Mouse (Mus musculus): Measurements from ENCODE around the gene Prpf6. TPM values are rescaled to one million over a fixed set of nuclear protein-coding genes. Genes with fewer than 3 reads are reported as not detected.

Gene Prpf6
- polyA plus RNA-seq, 1 experiment from 2014 or later: 79.3 TPM

DNA sequence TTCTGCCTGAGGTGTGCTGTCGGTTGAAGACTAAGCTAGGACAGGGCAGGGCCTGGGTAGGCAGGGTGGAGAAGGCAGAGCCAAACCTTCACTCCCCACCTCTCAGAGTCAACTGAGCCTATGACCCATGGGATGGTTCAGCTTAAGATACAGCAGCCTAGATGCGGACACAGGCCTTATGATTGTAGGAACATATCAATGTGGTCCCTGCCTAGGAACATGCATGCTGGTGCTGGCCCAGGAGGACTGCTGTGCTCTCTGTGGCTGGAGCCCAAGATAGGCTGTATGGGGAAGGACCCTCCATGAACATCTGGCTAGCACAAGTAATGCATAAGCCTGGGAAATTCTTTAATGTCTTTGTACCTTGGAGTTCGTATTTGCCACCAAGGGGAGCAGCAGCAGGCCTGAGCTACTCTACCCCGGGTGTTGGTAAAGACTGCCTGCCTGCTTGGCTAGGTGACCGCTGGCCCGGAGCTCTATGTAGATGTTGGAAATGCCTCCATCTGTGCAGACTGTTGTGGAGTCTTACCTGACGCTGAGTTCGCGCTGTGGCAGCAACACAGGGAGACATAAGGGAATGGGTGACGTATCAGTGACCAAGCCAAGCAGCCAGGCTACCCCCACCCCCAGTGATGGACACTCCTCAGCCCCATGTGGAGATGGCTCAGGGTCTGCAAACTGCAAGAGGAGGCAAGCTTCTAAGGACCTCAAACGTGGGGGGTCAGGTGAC lies 19.6 kb upstream of the Prpf6 start:
- Histone ChIP-seq H3K4me2 (no peak overlapping the region), H3K27me3 (no peaks in the 10 kb centered on the region), H3K9ac (replicated peaks) (no peak overlapping the region), H3K4me3 (replicated peaks) (no peak overlapping the region), H3K9me3 (no peaks in the 10 kb centered on the region), H3K36me3 (peaks cover 20% of the 10 kb centered on the region), H3K27ac (no peak overlapping the region), H3K4me1 (replicated peaks) (no peaks in the 10 kb centered on the region)
- WGBS: 89% methylated on average over 11 of the region's 11 CpGs
- ATAC-seq (ENCODE audit: insufficient number of reproducible peaks, insufficient read depth, low FRiP score, low TSS enrichment, low read depth): no peak

DNA sequence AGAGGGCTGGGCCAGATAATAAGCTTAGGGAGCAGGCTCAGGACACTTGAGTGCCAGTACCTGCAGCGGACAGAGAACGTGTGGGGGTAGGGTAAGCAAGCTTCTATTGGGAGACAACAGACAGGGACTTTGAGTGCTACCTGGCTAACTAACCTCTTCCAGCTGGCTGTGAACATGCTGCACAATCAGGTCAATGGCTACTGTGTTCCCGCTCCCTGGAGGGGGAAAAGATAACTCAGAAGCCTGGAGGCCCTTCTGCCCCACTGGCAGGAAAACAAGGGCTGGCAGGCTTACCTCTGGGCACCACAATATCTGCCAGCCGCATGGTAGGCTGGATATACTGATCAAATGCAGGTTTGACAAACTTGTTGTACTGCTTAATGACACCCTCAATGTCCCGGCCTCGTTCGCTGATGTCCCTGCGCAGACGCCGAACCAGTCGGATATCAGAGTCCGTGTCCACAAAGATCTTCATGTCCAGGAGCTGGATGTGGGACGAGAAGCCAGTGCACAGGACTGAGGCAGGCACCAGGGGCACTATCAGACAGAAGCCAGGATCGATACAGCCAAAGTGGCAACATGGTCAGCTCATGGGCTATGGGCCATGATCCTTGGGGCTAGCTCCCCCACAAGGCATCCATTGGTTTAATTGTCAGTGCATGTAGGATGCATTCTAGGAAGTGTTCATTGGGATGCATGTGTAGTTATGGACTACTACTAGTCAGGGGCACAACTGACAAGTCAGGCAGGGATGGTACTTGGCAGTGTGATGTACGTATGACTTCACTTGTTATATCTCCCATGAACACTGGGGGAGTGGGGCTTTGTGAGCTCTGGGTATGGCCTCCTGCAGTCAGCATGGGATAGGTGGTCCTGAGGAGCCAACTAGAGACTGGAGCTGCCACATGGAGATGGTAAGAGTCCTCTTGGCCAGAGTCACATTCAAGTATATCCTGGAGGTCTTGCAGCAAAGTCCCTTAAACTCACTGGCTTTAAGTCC lies 18.4 kb upstream of the Prpf6 start:
- Histone ChIP-seq H3K9me3 (no peaks in the 10 kb centered on the region), H3K4me1 (replicated peaks) (no peaks in the 10 kb centered on the region), H3K4me3 (replicated peaks) (no peak overlapping the region), H3K9ac (replicated peaks) (no peak overlapping the region), H3K36me3 (peaks cover 20% of the 10 kb centered on the region), H3K27me3 (no peaks in the 10 kb centered on the region), H3K27ac (no peak overlapping the region), H3K4me2 (no peak overlapping the region)
- ATAC-seq (ENCODE audit: insufficient number of reproducible peaks, insufficient read depth, low FRiP score, low TSS enrichment, low read depth): no peak
- WGBS: 91% methylated on average over 15 of the region's 15 CpGs

DNA sequence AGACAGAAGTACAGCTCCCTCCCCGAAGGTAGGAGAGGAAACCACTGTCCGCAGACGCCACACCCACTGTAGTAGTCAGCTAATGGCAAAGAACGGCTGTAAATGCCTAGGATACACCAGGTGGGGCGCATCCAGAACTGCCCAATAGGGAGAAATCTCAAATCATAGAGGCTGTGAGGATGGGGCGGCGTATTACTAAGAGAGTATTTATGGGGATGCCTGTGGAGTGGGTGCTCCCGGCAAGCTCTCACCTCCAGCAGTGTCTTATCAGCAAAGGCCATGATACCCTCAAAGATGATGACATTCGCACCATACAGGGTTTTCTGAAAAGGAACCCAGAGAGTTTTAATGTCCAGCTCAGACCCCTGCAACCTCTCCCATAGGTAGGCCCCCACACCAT lies 17.7 kb upstream of the Prpf6 start:
- peaks cover 20% of the 10 kb centered on the region for H3K36me3 ChIP-seq
- H3K4me1 ChIP-seq (replicated peaks): no peaks in the 10 kb centered on the region
- ATAC-seq (ENCODE audit: insufficient number of reproducible peaks, insufficient read depth, low FRiP score, low TSS enrichment, low read depth): no peak
- no peak overlapping the region for H3K9ac ChIP-seq (replicated peaks)
- H3K4me2 ChIP-seq: no peak overlapping the region
- 90% methylated on average over 9 of the region's 9 CpGs for WGBS
- no peaks in the 10 kb centered on the region for H3K9me3 ChIP-seq
- H3K4me3 ChIP-seq (replicated peaks): no peak overlapping the region
- H3K27ac ChIP-seq: no peak overlapping the region
- no peaks in the 10 kb centered on the region for H3K27me3 ChIP-seq

DNA sequence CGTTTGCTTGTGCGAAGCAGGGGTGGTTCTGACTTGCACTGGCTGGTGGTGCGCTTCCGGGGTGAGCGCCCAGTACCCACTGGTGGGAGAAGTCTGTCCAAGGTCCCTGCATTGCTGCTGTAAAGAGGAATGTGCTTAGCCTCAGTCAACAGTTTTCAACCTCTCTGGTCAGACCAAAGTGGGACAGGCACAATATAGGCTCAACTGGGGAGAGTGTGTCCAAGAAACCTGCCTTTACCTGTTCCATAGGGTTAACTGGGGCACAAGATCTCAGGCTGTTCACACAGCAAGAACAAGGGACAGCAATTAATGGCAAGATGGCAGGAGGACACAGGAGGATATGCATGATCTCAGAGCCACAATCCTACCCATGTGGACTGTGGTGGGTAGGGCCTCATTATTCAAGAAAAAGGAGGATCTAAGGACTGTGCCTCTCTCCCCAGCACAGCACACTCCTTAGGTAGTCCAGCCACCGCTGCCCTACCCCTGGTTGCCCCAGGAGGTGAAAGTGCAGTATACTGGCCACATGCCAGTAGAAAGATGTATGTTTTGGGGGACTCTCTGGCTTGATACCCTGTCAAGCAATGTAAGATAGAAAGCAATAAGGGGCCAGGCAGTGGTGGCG lies 16.6 kb upstream of the Prpf6 start:
- Histone ChIP-seq H3K4me2 (no peak overlapping the region), H3K4me1 (replicated peaks) (no peaks in the 10 kb centered on the region), H3K9ac (replicated peaks) (no peak overlapping the region), H3K27me3 (no peaks in the 10 kb centered on the region), H3K36me3 (peaks cover 20% of the 10 kb centered on the region), H3K27ac (no peak overlapping the region), H3K9me3 (no peaks in the 10 kb centered on the region), H3K4me3 (replicated peaks) (no peak overlapping the region)
- 89% methylated on average over 7 of the region's 7 CpGs for WGBS
- ATAC-seq (ENCODE audit: insufficient number of reproducible peaks, insufficient read depth, low FRiP score, low TSS enrichment, low read depth): no peak

DNA sequence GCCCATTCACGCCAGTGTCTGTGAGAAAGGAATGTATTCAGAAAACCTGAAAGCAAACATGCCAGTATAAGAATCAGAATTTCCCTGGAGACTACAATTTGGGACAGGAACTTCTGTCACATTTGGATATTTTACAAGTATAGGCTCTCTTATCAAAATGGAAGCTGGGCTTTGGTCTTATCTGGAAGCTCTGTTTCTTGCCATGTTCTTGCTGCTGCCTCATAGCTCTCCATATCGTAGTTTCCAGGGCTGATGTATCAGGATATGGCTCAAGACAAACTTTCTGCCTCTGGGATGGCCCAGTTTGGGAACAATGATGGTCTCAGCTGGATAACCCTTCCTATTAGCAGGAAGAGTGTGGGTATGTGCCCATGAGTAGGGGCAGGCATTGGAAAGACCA lies 15.1 kb upstream of the Prpf6 start:
- no peak for ATAC-seq (ENCODE audit: insufficient number of reproducible peaks, insufficient read depth, low FRiP score, low TSS enrichment, low read depth)
- Histone ChIP-seq H3K27me3 (no peaks in the 10 kb centered on the region), H3K4me2 (no peak overlapping the region), H3K36me3 (peaks cover 20% of the 10 kb centered on the region), H3K4me1 (replicated peaks) (peaks cover 8% of the 10 kb centered on the region), H3K4me3 (replicated peaks) (no peak overlapping the region), H3K9ac (replicated peaks) (no peak overlapping the region), H3K9me3 (no peaks in the 10 kb centered on the region), H3K27ac (no peak overlapping the region)
- WGBS: 90% methylated on average over 2 of the region's 2 CpGs

DNA sequence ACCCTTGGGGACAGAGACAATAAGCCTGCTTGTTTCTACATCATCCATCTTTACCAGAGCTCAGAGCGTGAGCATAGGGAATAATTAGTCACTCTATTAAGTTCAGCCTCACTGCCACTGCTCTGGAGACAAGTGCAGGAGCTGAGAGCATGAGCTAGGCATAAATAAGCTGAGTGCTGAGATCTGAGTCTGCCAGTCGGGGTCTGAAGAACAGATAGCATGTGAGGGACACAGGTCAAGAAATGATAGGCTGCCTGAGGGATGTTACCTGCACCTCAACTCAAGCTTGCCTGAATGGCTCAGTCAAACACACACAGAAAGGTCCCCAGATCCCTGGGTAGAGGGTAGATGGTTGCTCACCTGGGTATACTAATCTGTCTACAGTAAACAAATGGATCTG lies 14.5 kb upstream of the Prpf6 start:
- Histone ChIP-seq H3K9ac (replicated peaks) (no peak overlapping the region), H3K36me3 (peaks cover 18% of the 10 kb centered on the region), H3K4me3 (replicated peaks) (no peak overlapping the region), H3K4me1 (replicated peaks) (peaks cover 8% of the 10 kb centered on the region), H3K27ac (no peak overlapping the region), H3K27me3 (no peaks in the 10 kb centered on the region), H3K4me2 (no peak overlapping the region), H3K9me3 (no peaks in the 10 kb centered on the region)
- 68% methylated on average over 2 of the region's 2 CpGs for WGBS
- no peak for ATAC-seq (ENCODE audit: insufficient number of reproducible peaks, insufficient read depth, low FRiP score, low TSS enrichment, low read depth)

DNA sequence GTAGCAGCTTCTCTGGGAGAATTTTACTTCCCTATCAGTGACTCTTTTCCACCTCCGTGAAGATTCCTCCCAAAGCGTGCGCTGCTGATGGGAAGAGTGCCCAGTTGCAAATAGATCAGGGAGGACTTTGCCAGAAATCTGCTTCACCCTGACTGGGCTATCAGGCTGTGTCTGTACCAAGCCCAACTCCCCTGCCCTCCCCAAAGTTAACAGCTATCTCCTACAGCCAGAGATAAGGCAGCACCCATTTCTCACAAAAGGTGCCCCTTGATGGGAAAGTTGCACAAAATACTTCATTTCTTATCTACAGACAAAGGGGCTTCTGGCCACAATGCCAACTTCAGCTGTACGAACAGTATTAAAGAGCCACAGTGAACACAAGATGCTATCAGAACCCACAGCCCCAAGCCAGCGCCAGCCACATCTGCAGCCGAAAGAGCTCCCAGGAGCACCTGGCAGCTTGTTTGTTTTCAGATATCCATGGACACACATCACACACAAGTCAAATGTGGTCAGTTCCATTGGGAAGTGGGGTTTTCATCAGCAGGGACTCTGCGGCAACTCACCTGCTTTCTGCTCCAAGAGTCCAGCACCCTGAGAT lies 13.6 kb upstream of the Prpf6 start:
- H3K27ac ChIP-seq: no peak overlapping the region
- H3K9ac ChIP-seq (replicated peaks): no peak overlapping the region
- no peak for ATAC-seq (ENCODE audit: insufficient number of reproducible peaks, insufficient read depth, low FRiP score, low TSS enrichment, low read depth)
- no peak overlapping the region for H3K4me2 ChIP-seq
- no peak overlapping the region for H3K4me3 ChIP-seq (replicated peaks)
- no peaks in the 10 kb centered on the region for H3K27me3 ChIP-seq
- H3K36me3 ChIP-seq: peaks cover 12% of the 10 kb centered on the region
- H3K4me1 ChIP-seq (replicated peaks): peaks cover 8% of the 10 kb centered on the region
- H3K9me3 ChIP-seq: no peaks in the 10 kb centered on the region
- 87% methylated on average over 7 of the region's 7 CpGs for WGBS

DNA sequence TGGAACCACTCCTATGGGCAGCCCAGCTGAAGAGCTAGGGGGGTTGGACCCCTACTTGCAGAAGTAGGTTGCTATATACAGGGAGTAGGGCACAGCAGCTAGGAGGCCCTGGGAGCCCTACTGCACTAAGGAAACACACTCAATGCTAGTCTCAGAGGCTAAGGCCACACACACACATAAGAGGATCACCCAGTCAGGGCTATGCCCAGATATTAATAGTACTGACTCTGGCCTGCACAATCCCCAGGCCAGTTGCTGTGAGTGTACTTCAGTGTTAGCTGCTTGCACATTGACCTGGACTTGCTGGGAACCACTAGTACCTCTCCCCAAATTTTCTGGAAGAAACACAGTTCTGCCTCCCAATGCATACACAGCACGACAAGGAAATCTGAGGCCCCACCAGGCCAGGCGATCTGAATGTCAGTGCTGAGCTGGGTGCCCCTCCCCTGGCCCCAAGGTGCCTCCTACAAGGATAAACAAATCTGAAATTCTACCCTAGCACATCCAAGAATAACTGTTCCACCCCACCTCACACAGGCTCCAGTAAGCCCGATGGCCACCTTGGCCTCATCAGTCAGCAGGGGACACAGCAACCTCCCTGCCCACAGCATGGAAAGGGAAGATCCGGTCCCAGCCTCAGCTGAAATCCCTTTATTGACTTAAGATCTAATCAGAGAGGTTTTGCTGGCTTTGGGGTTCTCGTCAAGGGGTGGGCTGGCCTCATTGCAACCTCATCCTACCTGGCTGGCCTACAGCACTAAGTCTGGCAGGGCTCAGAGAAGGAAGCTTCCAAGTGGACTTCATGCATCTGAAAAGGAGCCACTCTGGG lies 12.7 kb upstream of the Prpf6 start:
- 66% methylated on average over 5 of the region's 5 CpGs for WGBS
- H3K4me2 ChIP-seq: no peak overlapping the region
- no peaks in the 10 kb centered on the region for H3K9me3 ChIP-seq
- H3K27ac ChIP-seq: no peak overlapping the region
- H3K27me3 ChIP-seq: no peaks in the 10 kb centered on the region
- no peak overlapping the region for H3K4me3 ChIP-seq (replicated peaks)
- H3K36me3 ChIP-seq: peaks cover 16% of the 10 kb centered on the region
- no peak for ATAC-seq (ENCODE audit: insufficient number of reproducible peaks, insufficient read depth, low FRiP score, low TSS enrichment, low read depth)
- H3K4me1 ChIP-seq (replicated peaks): peaks cover 8% of the 10 kb centered on the region
- no peak overlapping the region for H3K9ac ChIP-seq (replicated peaks)

DNA sequence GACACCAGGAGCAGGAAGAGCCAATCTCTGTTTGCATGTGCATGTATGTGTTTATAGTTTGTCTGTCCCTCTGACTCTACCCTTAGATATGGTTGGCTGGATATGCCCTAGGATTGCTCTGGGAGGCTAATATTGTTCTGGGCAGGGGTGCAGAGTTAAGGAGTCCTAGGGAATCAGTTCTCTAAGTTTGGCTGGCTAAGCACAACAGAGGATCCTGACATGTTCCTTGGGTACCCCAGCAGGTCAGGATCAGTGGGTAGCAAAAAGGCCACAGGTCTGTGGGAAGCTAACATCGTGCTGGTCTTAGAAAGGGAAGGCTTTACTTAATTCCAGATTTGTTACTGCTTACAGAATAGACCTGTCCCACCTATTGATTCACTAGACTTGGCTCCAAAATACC lies 12.0 kb upstream of the Prpf6 start:
- Histone ChIP-seq H3K9me3 (no peaks in the 10 kb centered on the region), H3K36me3 (peaks cover 20% of the 10 kb centered on the region), H3K4me3 (replicated peaks) (no peak overlapping the region), H3K4me2 (no peak overlapping the region), H3K9ac (replicated peaks) (no peak overlapping the region), H3K27ac (no peak overlapping the region), H3K4me1 (replicated peaks) (peaks cover 8% of the 10 kb centered on the region), H3K27me3 (no peaks in the 10 kb centered on the region)
- ATAC-seq (ENCODE audit: insufficient number of reproducible peaks, insufficient read depth, low FRiP score, low TSS enrichment, low read depth): no peak
- 100% methylated on average over 1 of the region's 1 CpGs for WGBS

DNA sequence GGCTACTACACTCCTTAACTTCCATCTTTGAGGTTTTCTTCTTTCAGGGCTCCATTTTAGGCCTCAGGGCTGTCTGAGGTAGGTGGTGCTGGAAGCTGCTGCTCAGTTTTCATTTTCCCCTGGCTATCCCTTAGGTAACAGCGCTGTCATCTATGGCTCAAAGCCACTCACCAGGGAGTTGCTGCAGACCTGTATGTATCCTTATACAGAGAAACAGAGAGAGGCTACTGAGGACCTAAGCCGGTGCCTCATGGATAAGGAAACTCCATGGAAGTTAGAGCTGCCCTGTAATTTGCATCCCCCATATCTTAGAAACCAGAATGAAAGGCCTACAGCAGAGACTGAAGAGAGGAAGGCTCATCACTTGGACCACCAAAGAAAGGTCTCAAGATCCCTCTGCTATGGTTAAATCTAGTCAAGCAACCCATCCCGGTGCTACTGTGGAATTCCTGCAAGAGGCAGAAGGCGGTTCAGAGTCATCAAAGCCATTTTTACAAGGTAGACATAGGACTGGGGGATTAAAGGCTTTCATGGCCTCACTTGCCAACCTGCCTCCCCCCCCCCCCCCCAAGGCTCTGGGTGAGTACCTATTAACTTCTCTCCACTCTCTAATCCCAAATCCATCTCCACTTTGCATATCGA lies 11.4 kb upstream of the Prpf6 start:
- Histone ChIP-seq H3K4me1 (replicated peaks) (peaks cover 8% of the 10 kb centered on the region), H3K9ac (replicated peaks) (peak overlapping the region; percentile 83), H3K9me3 (no peaks in the 10 kb centered on the region), H3K4me2 (peak overlapping the region; percentile 90), H3K4me3 (replicated peaks) (peak overlapping the region; percentile 77), H3K36me3 (peaks cover 23% of the 10 kb centered on the region), H3K27ac (0 out of 2 replicates have a peak overlapping the region, but pooled peaks have one; percentile 91), H3K27me3 (no peaks in the 10 kb centered on the region)
- ATAC-seq (ENCODE audit: insufficient number of reproducible peaks, insufficient read depth, low FRiP score, low TSS enrichment, low read depth): no peak
- 81% methylated on average over 5 of the region's 5 CpGs for WGBS

Measured in limb, embryonic 12.5 days (tissue).